Comparison of ENCODE assay signal across 13 mouse cellular contexts in genomic region chr9:14718332-14718691, GRCm38 (mm10). TPM values are rescaled to one million over a fixed set of nuclear protein-coding genes. Genes with fewer than 3 reads are reported as not detected.
DNase-seq lines count a peak whose midpoint lies in the region; ATAC-seq and TF ChIP-seq lines count a peak whose summit lies in the region.
"Had no signal": no experiment of that assay in that cellular context is flagged by ENCODE, and none has a peak within 500 bp of the region (broad histone marks: within the 10 kb centered on the region; RNA-seq: fewer than 3 reads in every experiment).

No protein-coding gene starts in this region.

- no peak for DNase-seq in heart, embryonic 10.5 days (ENCODE audit: low spot score)
- no peak for DNase-seq in gastrocnemius, postnatal 14 days
- no peak for DNase-seq in layer of hippocampus, postnatal 25 days (ENCODE audit: extremely low spot score in 1 of 2, low spot score in 1 of 2)

- H3K4me3 ChIP-seq in heart, embryonic 16.5 days (ENCODE audit: low read length): peak overlapping the region; percentile 34
- no peak overlapping the region for H3K4me3 ChIP-seq in heart, embryonic 10.5 days
- H3K4me3 ChIP-seq in midbrain, embryonic 13.5 days (replicated peaks): no peak overlapping the region
- no peak overlapping the region for H3K4me3 ChIP-seq in midbrain, embryonic 15.5 days
- no peak overlapping the region for H3K4me3 ChIP-seq in myocyte
- H3K4me3 ChIP-seq: forebrain, embryonic 12.5 days; kidney, embryonic 15.5 days; neural tube, embryonic 13.5 days had no signal

- H3K4me1 ChIP-seq in heart, embryonic 16.5 days (ENCODE audit: control insufficient read depth, insufficient read depth, low read length): peaks cover 11% of the 10 kb centered on the region
- peaks cover 4% of the 10 kb centered on the region for H3K4me1 ChIP-seq in heart, embryonic 10.5 days
- 0 out of 2 replicates have a peak, but pooled peaks cover 4% of the 10 kb centered on the region for H3K4me1 ChIP-seq in midbrain, embryonic 13.5 days (replicated peaks)
- H3K4me1 ChIP-seq in midbrain, embryonic 15.5 days: no peaks in the 10 kb centered on the region; the same call in 1 of the 2 replicates

- H3K36me3 ChIP-seq in heart, embryonic 16.5 days (ENCODE audit: control insufficient read depth, insufficient read depth): no peaks in the 10 kb centered on the region
- H3K36me3 ChIP-seq in heart, embryonic 10.5 days: no peaks in the 10 kb centered on the region
- no peaks in the 10 kb centered on the region for H3K36me3 ChIP-seq in midbrain, embryonic 13.5 days
- H3K36me3 ChIP-seq in midbrain, embryonic 15.5 days (replicated peaks): no peaks in the 10 kb centered on the region
- H3K36me3 ChIP-seq in myocyte (ENCODE audit: control insufficient read depth, insufficient read depth): no peaks in the 10 kb centered on the region
- H3K36me3 ChIP-seq: forebrain, embryonic 12.5 days; kidney, embryonic 15.5 days; neural tube, embryonic 13.5 days had no signal

- ATAC-seq in heart, embryonic 16.5 days (replicated peaks; ENCODE audit: extremely low read depth, insufficient read depth, low FRiP score): 0 out of 2 replicates have a peak, but pooled peaks have one; percentile 18
- ATAC-seq in midbrain, embryonic 13.5 days: no peak
- no peak for ATAC-seq in midbrain, embryonic 15.5 days (replicated peaks)
- ATAC-seq in common myeloid progenitor, adult 5-6 weeks (replicated peaks; ENCODE audit: low read depth, poor library complexity, severe bottlenecking): peak; percentile 27

- no peak for TF ChIP-seq POLR2A in myocyte (IDR thresholded peaks at IDR 0.05; ENCODE audit: insufficient read length, low read depth)

- peak overlapping the region; percentile 58 for H3K4me2 ChIP-seq in heart, embryonic 16.5 days (ENCODE audit: low read depth, low read length)
- peak overlapping the region; percentile 9; the same call in 1 of the 2 replicates for H3K4me2 ChIP-seq in midbrain, embryonic 13.5 days (replicated peaks)
- no peak overlapping the region for H3K4me2 ChIP-seq in midbrain, embryonic 15.5 days
- H3K4me2 ChIP-seq in myocyte (ENCODE audit: low read depth): peak overlapping the region; percentile 51
- H3K4me2 ChIP-seq: forebrain, embryonic 12.5 days; kidney, embryonic 15.5 days; neural tube, embryonic 13.5 days had no signal

- H3K9me3 ChIP-seq in heart, embryonic 16.5 days (replicated peaks; ENCODE audit: control insufficient read depth, low read length): no peaks in the 10 kb centered on the region
- no peaks in the 10 kb centered on the region for H3K9me3 ChIP-seq in heart, embryonic 10.5 days
- no peaks in the 10 kb centered on the region for H3K9me3 ChIP-seq in midbrain, embryonic 13.5 days
- H3K9me3 ChIP-seq in midbrain, embryonic 15.5 days: no peaks in the 10 kb centered on the region
- H3K9me3 ChIP-seq: forebrain, embryonic 12.5 days; kidney, embryonic 15.5 days; neural tube, embryonic 13.5 days had no signal

- no peaks in the 10 kb centered on the region for H3K79me2 ChIP-seq in myocyte (ENCODE audit: control insufficient read depth, insufficient read depth)

- intact Hi-C loops in gastrocnemius, postnatal 14 days (cut with DNase I; ENCODE audit: low total_unique reads): no loop called here

- no peaks in the 10 kb centered on the region for H3K27me3 ChIP-seq in heart, embryonic 16.5 days (ENCODE audit: control insufficient read depth, insufficient read depth, low read length)
- H3K27me3 ChIP-seq in heart, embryonic 10.5 days (ENCODE audit: insufficient read depth, poor library complexity, severe bottlenecking): no peaks in the 10 kb centered on the region; the same call in 1 of the 2 replicates
- H3K27me3 ChIP-seq in midbrain, embryonic 13.5 days: peaks cover 11% of the 10 kb centered on the region; the same call in 1 of the 2 replicates
- H3K27me3 ChIP-seq in midbrain, embryonic 15.5 days (replicated peaks): no peaks in the 10 kb centered on the region; the same call in 1 of the 2 replicates
- no peaks in the 10 kb centered on the region for H3K27me3 ChIP-seq in myocyte (ENCODE audit: control insufficient read depth, insufficient read depth, insufficient read length)
- H3K27me3 ChIP-seq: forebrain, embryonic 12.5 days; kidney, embryonic 15.5 days had no signal

- H3K27ac ChIP-seq in heart, embryonic 16.5 days (ENCODE audit: low read length): peak overlapping the region; percentile 51
- H3K27ac ChIP-seq in heart, embryonic 10.5 days: no peak overlapping the region
- no peak overlapping the region for H3K27ac ChIP-seq in midbrain, embryonic 13.5 days
- H3K27ac ChIP-seq in midbrain, embryonic 15.5 days: no peak overlapping the region
- H3K27ac ChIP-seq: forebrain, embryonic 12.5 days; kidney, embryonic 15.5 days; neural tube, embryonic 13.5 days had no signal

- H3ac ChIP-seq in myocyte (ENCODE audit: control insufficient read depth, insufficient read length): no peak overlapping the region

- H3K9ac ChIP-seq in heart, embryonic 16.5 days (ENCODE audit: low read length): peak overlapping the region; percentile 60
- no peak overlapping the region for H3K9ac ChIP-seq in midbrain, embryonic 13.5 days (replicated peaks)
- H3K9ac ChIP-seq in midbrain, embryonic 15.5 days: no peak overlapping the region
- H3K9ac ChIP-seq: forebrain, embryonic 12.5 days; kidney, embryonic 15.5 days; neural tube, embryonic 13.5 days had no signal

TF ChIP-seq in myocyte, 11 proteins besides CTCF, POLR2A, EP300 and RAD21:
- TF ChIP-seq CEBPB (IDR thresholded peaks at IDR 0.05; ENCODE audit: insufficient read depth, poor library complexity, severe bottlenecking) (no peak), SRF (IDR thresholded peaks at IDR 0.05; ENCODE audit: control insufficient read depth, insufficient read length, low read depth) (no peak), TCF3 (IDR thresholded peaks at IDR 0.05; ENCODE audit: insufficient read length, low read depth) (no peak), USF1 (IDR thresholded peaks at IDR 0.05; ENCODE audit: low read depth) (no peak), E2F4 (IDR thresholded peaks at IDR 0.05; ENCODE audit: insufficient read depth) (no peak), REST (IDR thresholded peaks at IDR 0.05; ENCODE audit: insufficient read depth, insufficient read length) (no peak)

RNA-seq across cellular contexts. Expression of gene Piwil4, which starts 22.2 kb away (rescaled TPM):
- polyA plus RNA-seq in heart, embryonic 16.5 days (2015; fragmentation: Nextera tagmentation; extraction: Ambion mirVana): 0.17 and 0.22 TPM in 2 replicates
- not detected in 2 replicates for polyA plus RNA-seq in heart, embryonic 10.5 days (2016; fragmentation: Nextera tagmentation; extraction: Ambion mirVana)
- 0.19 and 0.43 TPM in 2 replicates for polyA plus RNA-seq in midbrain, embryonic 13.5 days (2015; fragmentation: Nextera tagmentation; extraction: Ambion mirVana)
- polyA plus RNA-seq in midbrain, embryonic 15.5 days (2015; fragmentation: Nextera tagmentation; extraction: Ambion mirVana): 0.34 and 0.66 TPM in 2 replicates
- not detected in 2 replicates for total RNA-seq in common myeloid progenitor, adult 5-6 weeks (2017)
- polyA plus RNA-seq in myocyte (2012; fragmentation: generic; extraction: Trizol): 0.36 TPM
- total RNA-seq in gastrocnemius, postnatal 14 days (2021): under 1 TPM in 1 of 2 experiments, not detected in 1; 0.10 TPM
- total RNA-seq in layer of hippocampus, postnatal 25 days (2021): not detected
- polyA plus RNA-seq: neural tube, embryonic 13.5 days had no signal

RNA-seq across cellular contexts. Expression of gene Fut4, which starts 33.9 kb away (rescaled TPM):
- polyA plus RNA-seq in heart, embryonic 16.5 days (2015; fragmentation: Nextera tagmentation; extraction: Ambion mirVana): 1.2 and 1.3 TPM in 2 replicates
- polyA plus RNA-seq in heart, embryonic 10.5 days (2016; fragmentation: Nextera tagmentation; extraction: Ambion mirVana): 3.3 and 4.0 TPM in 2 replicates
- 1.0 and 1.4 TPM in 2 replicates for polyA plus RNA-seq in midbrain, embryonic 13.5 days (2015; fragmentation: Nextera tagmentation; extraction: Ambion mirVana)
- polyA plus RNA-seq in midbrain, embryonic 15.5 days (2015; fragmentation: Nextera tagmentation; extraction: Ambion mirVana): 2.1 and 2.2 TPM in 2 replicates
- 6.2 and 6.4 TPM in 2 replicates for total RNA-seq in common myeloid progenitor, adult 5-6 weeks (2017)
- 0.26 TPM for polyA plus RNA-seq in myocyte (2012; fragmentation: generic; extraction: Trizol)
- total RNA-seq in gastrocnemius, postnatal 14 days (2021): under 1 TPM; 0.53 to 0.66 TPM
- total RNA-seq in layer of hippocampus, postnatal 25 days (2021): under 1 TPM; 0.14 to 0.20 TPM

RNA-seq across cellular contexts. Expression of gene 1700012B09Rik, which starts 52.5 kb away (rescaled TPM):
- polyA plus RNA-seq in heart, embryonic 16.5 days (2015; fragmentation: Nextera tagmentation; extraction: Ambion mirVana): 0.42 and 0.72 TPM in 2 replicates
- not detected in 2 replicates for polyA plus RNA-seq in heart, embryonic 10.5 days (2016; fragmentation: Nextera tagmentation; extraction: Ambion mirVana)
- 0.52 and 0.73 TPM in 2 replicates for polyA plus RNA-seq in midbrain, embryonic 13.5 days (2015; fragmentation: Nextera tagmentation; extraction: Ambion mirVana)
- polyA plus RNA-seq in midbrain, embryonic 15.5 days (2015; fragmentation: Nextera tagmentation; extraction: Ambion mirVana): 3.7 and 4.7 TPM in 2 replicates
- total RNA-seq in common myeloid progenitor, adult 5-6 weeks (2017): 0.87 TPM in 1 of 2 replicates, not detected in the other
- polyA plus RNA-seq in myocyte (2012; fragmentation: generic; extraction: Trizol): 0.61 TPM
- not detected for total RNA-seq in gastrocnemius, postnatal 14 days (2021)
- under 1 TPM in 1 of 2 experiments, not detected in 1; 0.42 TPM for total RNA-seq in layer of hippocampus, postnatal 25 days (2021)
- total RNA-seq: left cerebral cortex, postnatal 10 days had no signal
- polyA plus RNA-seq: kidney, embryonic 15.5 days; liver, embryonic 16.5 days; neural tube, embryonic 13.5 days had no signal

Comparison
In these comparisons a context has a peak if more than half of its experiments do, and no peak if none do; other contexts are left out.
1. ATAC-seq: peak in heart, embryonic 16.5 days (single experiment) and common myeloid progenitor, adult 5-6 weeks (single experiment); none in midbrain, embryonic 13.5 days (single experiment) and midbrain, embryonic 15.5 days (single experiment).